Mouse (Mus musculus) T-helper 2 cell (primary cell): ENCODE measurements around the gene Myo1a.

Source experiments
- in situ Hi-C: fragments of 300-600 bp; cut with MboI, MseI; formaldehyde crosslinking; loops from one replicate; pipeline ENCODE4 v1.15.1; 2025; ENCODE audit warnings: high pct_unique_total_duplicates

The Myo1a gene

GRCm38 (mm10) chr10:127725136-127725535, 20.2 kb downstream of the Myo1a start:
- in situ Hi-C loops, result no loop called here

GRCm38 (mm10) chr10:127728437-127728836, 23.5 kb downstream of the Myo1a start:
- in situ Hi-C loops, result no loop called here

GRCm38 (mm10) chr10:127730285-127730932, 25.4 kb downstream of the Myo1a start:
- in situ Hi-C loops, result no loop called here

- in situ Hi-C loops, result no loop called here
Observed at GRCm38 (mm10) chr10:127730933-127731310, 26.0 kb downstream of the Myo1a start.

GRCm38 (mm10) chr10:127731397-127731796, 26.4 kb downstream of the Myo1a start:
- in situ Hi-C loops, result no loop called here

- in situ Hi-C loops, result no loop called here
Observed at GRCm38 (mm10) chr10:127734434-127734833, 29.5 kb downstream of the Myo1a start.

GRCm38 (mm10) chr10:127736266-127736665, 31.3 kb downstream of the Myo1a start:
- in situ Hi-C loops, result no loop called here

GRCm38 (mm10) chr10:127736916-127737315, 31.9 kb downstream of the Myo1a start:
- in situ Hi-C loops, result no loop called here

- in situ Hi-C loops, result no loop called here
Observed at GRCm38 (mm10) chr10:127737552-127737951, 32.6 kb downstream of the Myo1a start.

- in situ Hi-C loops, result no loop called here
Observed at GRCm38 (mm10) chr10:127738151-127738882, 33.3 kb downstream of the Myo1a start.

- in situ Hi-C loops, result no loop called here
Observed at GRCm38 (mm10) chr10:127739083-127739660, 34.2 kb downstream of the Myo1a start, which contains the start of gene Zbtb39. Zbtb39 (plus strand) TSS chr10:127739538.

GRCm38 (mm10) chr10:127739661-127740161, 34.7 kb downstream of the Myo1a start:
- in situ Hi-C loops, result no loop called here

- in situ Hi-C loops, result no loop called here
Observed at GRCm38 (mm10) chr10:127744661-127745060, 39.7 kb downstream of the Myo1a start.

- in situ Hi-C loops, result no loop called here
Observed at GRCm38 (mm10) chr10:127745886-127746285, 40.9 kb downstream of the Myo1a start.

GRCm38 (mm10) chr10:127747254-127747653, 42.3 kb downstream of the Myo1a start:
- in situ Hi-C loops, result no loop called here

- in situ Hi-C loops, result no loop called here
Observed at GRCm38 (mm10) chr10:127748847-127749612, 44.1 kb downstream of the Myo1a start.

GRCm38 (mm10) chr10:127750136-127750777, 45.3 kb downstream of the Myo1a start:
- in situ Hi-C loops, result loop anchor here (25.0 kb wide), 1 partner anchor 1713 kb away; no protein-coding TSS in a partner anchor

GRCm38 (mm10) chr10:127751548-127751947, 46.6 kb downstream of the Myo1a start, which contains the start of gene Gpr182:
Gpr182 (minus strand) TSS chr10:127751732.
- in situ Hi-C loops, result loop anchor here (25.0 kb wide), 1 partner anchor 1714 kb away; no protein-coding TSS in a partner anchor

GRCm38 (mm10) chr10:127754566-127755166, 49.7 kb downstream of the Myo1a start:
- in situ Hi-C loops, result loop anchor here (25.0 kb wide), 1 partner anchor 1717 kb away; no protein-coding TSS in a partner anchor

- in situ Hi-C loops, result loop anchor here (25.0 kb wide), 1 partner anchor 1718 kb away; no protein-coding TSS in a partner anchor
Observed at GRCm38 (mm10) chr10:127755246-127755645, 50.3 kb downstream of the Myo1a start.
